Mouse (Mus musculus) limb, embryonic 14.5 days (tissue): ENCODE measurements at regions not wholly inside any gene's neighbourhood (a gene's known extent, or its start where the extent isn't known, plus 50 kb on each side); places are given as distances from the start of the nearest gene placed in this dataset. TPM values are rescaled to one million over a fixed set of nuclear protein-coding genes. Genes with fewer than 3 reads are reported as not detected.

Source experiments
- ATAC-seq: fragments of 200-750 bp; cut with Nextera tagmentation; 2 replicates; pipeline ENCODE4 v1.8.0; 2017; ENCODE audit warnings: low read depth, moderate number of reproducible peaks, moderate TSS enrichment; ENCODE audit not compliant: low FRiP score
- DNase-seq: peaks from one replicate; pipeline ENCODE4 v3.0.0-alpha.2; 2015; ENCODE audit warnings: low spot score
- H3K27ac ChIP-seq: fragments of 300-500 bp; sonication (generic); replicated peaks from 2 replicates; pipeline ENCODE4 v1.5.1; 2014; ENCODE audit warnings: low read depth, mild to moderate bottlenecking, low read length, moderate library complexity, mixed read lengths
- H3K27me3 ChIP-seq: fragments of 300-500 bp; sonication (generic); 2 replicates; pipeline ENCODE4 v1.6.1; 2014; ENCODE audit warnings: low read length, mixed read lengths; ENCODE audit not compliant: control insufficient read depth, insufficient read depth
- H3K36me3 ChIP-seq: fragments of 300-500 bp; sonication (generic); 2 replicates; pipeline ENCODE4 v1.6.1; 2014; ENCODE audit warnings: mild to moderate bottlenecking, low read length, moderate library complexity, mixed read lengths; ENCODE audit not compliant: control insufficient read depth, insufficient read depth
- H3K4me1 ChIP-seq: fragments of 300-500 bp; sonication (generic); 2 replicates; pipeline ENCODE4 v1.6.1; 2014; ENCODE audit warnings: antibody characterized with exemption, low read length, mixed read lengths; ENCODE audit not compliant: control insufficient read depth, insufficient read depth
- H3K4me2 ChIP-seq: fragments of 300-500 bp; sonication (generic); replicated peaks from 2 replicates; pipeline ENCODE4 v1.6.1; 2014; ENCODE audit warnings: low read depth, mild to moderate bottlenecking, low read length, moderate library complexity; ENCODE audit not compliant: severe bottlenecking
- H3K4me3 ChIP-seq: fragments of 300-500 bp; sonication (generic); replicated peaks from 2 replicates; pipeline ENCODE4 v1.5.1; 2014; ENCODE audit warnings: low read length
- H3K9ac ChIP-seq: fragments of 300-500 bp; sonication (generic); 2 replicates; pipeline ENCODE4 v1.6.1; 2014; ENCODE audit warnings: mild to moderate bottlenecking, low read depth, low read length, moderate library complexity; ENCODE audit not compliant: severe bottlenecking
- H3K9me3 ChIP-seq: fragments of 300-500 bp; sonication (generic); 2 replicates; pipeline ENCODE4 v1.6.1; 2016; ENCODE audit warnings: low read length; ENCODE audit not compliant: control insufficient read depth
- POLR2A ChIP-seq: fragments of 200-500 bp; IDR thresholded peaks from 2 replicates; pipeline ENCODE4 v1.8.0; 2012; ENCODE audit warnings: inconsistent platforms, mild to moderate bottlenecking, moderate library complexity, borderline replicate concordance; ENCODE audit not compliant: insufficient read depth, insufficient read length; ENCODE audit errors: extremely low read depth
- WGBS: fragments of 180-500 bp; shearing (Covaris S2); extraction: QIAGEN DNeasy Blood & Tissue Kit; methylation state at CpG from one replicate; pipeline ENCODE4 v1.1.7; 2014; 5-methylcytosine and 5-hydroxymethylcytosine counted together
- microRNA-seq: library from miRNA; unstranded; fragments of <30 nt; microRNA quantifications from one replicate; pipeline ENCODE4, GENCODE M21; 2016

DNA sequence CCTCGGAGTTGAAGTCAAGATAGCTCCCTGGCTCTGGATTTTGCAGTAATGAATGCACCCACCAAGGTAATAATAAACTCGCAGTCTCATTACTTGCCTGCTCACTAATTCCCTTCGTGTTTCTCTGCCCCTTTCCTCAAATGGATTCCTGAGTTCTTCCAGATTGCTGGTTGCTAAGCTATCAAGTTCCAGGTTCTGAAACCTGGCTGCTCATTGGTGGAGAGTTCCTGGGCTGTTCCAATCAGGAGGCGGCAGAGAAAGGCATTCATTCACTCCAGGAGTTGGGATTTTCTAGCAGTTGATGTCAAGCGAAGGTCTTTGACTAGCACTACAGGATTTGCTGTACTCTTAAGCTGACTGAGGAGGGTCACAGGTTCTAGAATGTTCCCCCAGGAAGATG is 200.8 kb downstream of the Parn start:
- Histone ChIP-seq H3K4me1 (peaks cover 11% of the 10 kb centered on the region), H3K27ac (peak overlapping the region; percentile 43; the same call in 1 of the 2 replicates), H3K9me3 (no peaks in the 10 kb centered on the region), H3K9ac (no peak overlapping the region), H3K4me3 (no peak overlapping the region), H3K27me3 (no peaks in the 10 kb centered on the region), H3K4me2 (0 out of 2 replicates have a peak overlapping the region, but pooled peaks have one; percentile 22), H3K36me3 (no peaks in the 10 kb centered on the region)
- no peak for TF ChIP-seq POLR2A
- DNase-seq (peak; percentile 62), ATAC-seq (peak; percentile 85)
- WGBS: 16% methylated on average over 5 of the region's 5 CpGs

Small RNA genes in the stretch of these regions (microRNA-seq; reads per million reads assigned to microRNA genes)
- gene Mir6365: not detected
